Mouse (Mus musculus): ENCODE data around the gene Gsta4. TPM values are rescaled to one million over a fixed set of nuclear protein-coding genes. Genes with fewer than 3 reads are reported as not detected.

Gene Gsta4
- polyA plus RNA-seq, 1 experiment from 2014 or later: 53.6 TPM

Other genes starting within 250 kb of the Gsta4 start
- not detected in 2 replicates for gene Gcm1, start 130.8 kb upstream of the Gsta4 start, polyA plus RNA-seq (2016; fragmentation: Nextera tagmentation; extraction: Ambion mirVana)
- gene Fbxo9, start 73.7 kb upstream of the Gsta4 start, polyA plus RNA-seq (2016; fragmentation: Nextera tagmentation; extraction: Ambion mirVana): 42.0 and 43.1 TPM in 2 replicates
- 38.1 and 40.0 TPM in 2 replicates for gene Ick, start 73.6 kb upstream of the Gsta4 start, polyA plus RNA-seq (2016; fragmentation: Nextera tagmentation; extraction: Ambion mirVana)
- gene Gsta1, start 47.9 kb downstream of the Gsta4 start, polyA plus RNA-seq (2016; fragmentation: Nextera tagmentation; extraction: Ambion mirVana): not detected in 2 replicates
- gene Gm3776, start 74.4 kb downstream of the Gsta4 start, polyA plus RNA-seq (2016; fragmentation: Nextera tagmentation; extraction: Ambion mirVana): not detected in 2 replicates
- gene Gm10639, start 107.1 kb downstream of the Gsta4 start, polyA plus RNA-seq (2016; fragmentation: Nextera tagmentation; extraction: Ambion mirVana): not detected in 2 replicates
- gene Omt2a, start 132.0 kb downstream of the Gsta4 start, polyA plus RNA-seq (2016; fragmentation: Nextera tagmentation; extraction: Ambion mirVana): not detected in 2 replicates
- not detected in 2 replicates for gene Omt2b, start 144.8 kb downstream of the Gsta4 start, polyA plus RNA-seq (2016; fragmentation: Nextera tagmentation; extraction: Ambion mirVana)
- gene Gsta2, start 173.0 kb downstream of the Gsta4 start, polyA plus RNA-seq (2016; fragmentation: Nextera tagmentation; extraction: Ambion mirVana): not detected in 2 replicates
- gene Dppa5a, start 185.4 kb downstream of the Gsta4 start, polyA plus RNA-seq (2016; fragmentation: Nextera tagmentation; extraction: Ambion mirVana): 0.68 and 1.2 TPM in 2 replicates
- gene Ooep, start 196.0 kb downstream of the Gsta4 start, polyA plus RNA-seq (2016; fragmentation: Nextera tagmentation; extraction: Ambion mirVana): 5.1 and 5.3 TPM in 2 replicates
- 0.34 and 0.51 TPM in 2 replicates for gene Ddx43, start 213.0 kb downstream of the Gsta4 start, polyA plus RNA-seq (2016; fragmentation: Nextera tagmentation; extraction: Ambion mirVana)

Measured in hindbrain, embryonic 12.5 days (tissue).